Mouse (Mus musculus) forebrain, embryonic 11.5 days (tissue): ENCODE measurements around the gene Fgf4. TPM values are rescaled to one million over a fixed set of nuclear protein-coding genes. Genes with fewer than 3 reads are reported as not detected.

ENCODE experiments used
- ATAC-seq: fragments of 200-750 bp; cut with Nextera tagmentation; replicated peaks from 2 replicates; pipeline ENCODE4 v1.8.0; 2017; ENCODE audit warnings: moderate TSS enrichment; ENCODE audit not compliant: low FRiP score
- DNase-seq: peaks from one replicate; pipeline ENCODE4 v3.0.0-alpha.2; 2017; ENCODE audit warnings: low spot score
- H3K27ac ChIP-seq: fragments of 300-500 bp; sonication (generic); 2 replicates; pipeline ENCODE4 v1.5.1; 2014; ENCODE audit warnings: low read depth, low read length
- H3K27me3 ChIP-seq: fragments of 300-500 bp; sonication (generic); 2 replicates; pipeline ENCODE4 v1.6.1; 2014; ENCODE audit warnings: mild to moderate bottlenecking, low read length, mixed read lengths; ENCODE audit not compliant: control insufficient read depth, insufficient read depth
- H3K36me3 ChIP-seq: fragments of 300-500 bp; sonication (generic); 2 replicates; pipeline ENCODE4 v1.6.1; 2014; ENCODE audit warnings: mild to moderate bottlenecking, low read length, moderate library complexity, mixed read lengths; ENCODE audit not compliant: control insufficient read depth, insufficient read depth
- H3K4me1 ChIP-seq: fragments of 300-500 bp; sonication (generic); replicated peaks from 2 replicates; pipeline ENCODE4 v1.6.1; 2014; ENCODE audit warnings: low read length, mixed read lengths; ENCODE audit not compliant: control insufficient read depth, insufficient read depth
- H3K4me2 ChIP-seq: fragments of 300-500 bp; sonication (generic); 2 replicates; pipeline ENCODE4 v1.6.1; 2014; ENCODE audit warnings: low read depth, mild to moderate bottlenecking, low read length, moderate library complexity, mixed read lengths; ENCODE audit not compliant: severe bottlenecking
- H3K4me3 ChIP-seq: fragments of 300-500 bp; sonication (generic); 2 replicates; pipeline ENCODE4 v1.5.1; 2014; ENCODE audit warnings: low read depth, low read length
- H3K9ac ChIP-seq: fragments of 300-500 bp; sonication (generic); 2 replicates; pipeline ENCODE4 v1.6.1; 2014; ENCODE audit warnings: low read length
- H3K9me3 ChIP-seq: fragments of 300-500 bp; sonication (generic); 2 replicates; pipeline ENCODE4 v1.6.1; 2016; ENCODE audit warnings: low read length, mixed read lengths; ENCODE audit not compliant: control insufficient read depth
- WGBS: fragments of 180-500 bp; shearing (Covaris S2); extraction: QIAGEN DNeasy Blood & Tissue Kit; methylation state at CpG from one replicate; pipeline ENCODE4 v1.1.7; 2014; 5-methylcytosine and 5-hydroxymethylcytosine counted together
- polyA plus RNA-seq: library from polyadenylated mRNA; unstranded; fragments of >200 nt; fragmentation: Nextera tagmentation; extraction: Ambion mirVana; gene quantifications from 2 replicates; pipeline ENCODE4 v1.2.1, GENCODE M21; 2014

Fgf4 gene
- polyA plus RNA-seq, 1 experiment from 2014 or later = not detected

DNA sequence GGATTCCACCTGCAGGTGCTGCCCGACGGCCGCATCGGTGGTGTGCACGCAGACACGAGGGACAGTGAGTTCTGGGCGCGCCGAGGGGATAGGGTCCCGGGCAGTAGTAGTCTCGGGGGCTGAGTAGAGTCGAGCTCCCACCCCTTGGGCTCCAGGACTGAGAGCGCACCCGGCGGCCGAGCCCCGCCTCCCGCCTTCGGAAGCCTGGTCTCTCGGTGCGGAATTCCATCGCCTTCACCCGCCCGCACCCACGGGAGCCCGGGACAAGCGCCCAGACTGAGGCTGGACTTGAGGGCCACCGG, 14.6 kb downstream of the Fgf4 start:
- H3K9me3 ChIP-seq = no peaks in the 10 kb centered on the region
- peaks cover 8% of the 10 kb centered on the region; the same call in 1 of the 2 replicates for H3K4me1 ChIP-seq
- ATAC-seq = no peak
- DNase-seq = no peak
- peaks cover 63% of the 10 kb centered on the region for H3K27me3 ChIP-seq
- 0% methylated on average over 28 of the region's 28 CpGs for WGBS
- H3K4me2 ChIP-seq = peak overlapping the region; percentile 32
- H3K27ac ChIP-seq = no peak overlapping the region
- no peaks in the 10 kb centered on the region for H3K36me3 ChIP-seq
- H3K4me3 ChIP-seq = peak overlapping the region; percentile 20
- H3K9ac ChIP-seq = no peak overlapping the region

DNA sequence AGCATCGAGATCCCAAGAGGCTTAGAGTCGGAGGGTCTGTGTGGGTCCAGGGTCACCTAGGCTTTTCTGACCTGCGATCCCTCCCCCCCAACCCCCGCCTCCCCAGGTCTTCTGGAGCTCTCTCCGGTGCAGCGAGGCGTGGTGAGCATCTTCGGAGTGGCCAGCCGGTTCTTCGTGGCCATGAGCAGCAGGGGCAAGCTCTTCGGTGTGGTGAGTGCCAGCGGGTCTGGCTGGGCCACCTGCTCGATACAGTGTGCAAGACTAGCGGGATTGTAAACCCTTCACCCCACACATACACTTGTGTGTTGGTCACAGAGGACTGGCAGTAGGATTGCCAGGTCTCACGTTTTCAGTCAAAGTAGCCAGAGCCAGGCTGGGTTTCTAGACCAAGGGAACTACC, 15.0 kb downstream of the Fgf4 start:
- H3K4me1 ChIP-seq = peaks cover 8% of the 10 kb centered on the region; the same call in 1 of the 2 replicates
- H3K27me3 ChIP-seq = peaks cover 63% of the 10 kb centered on the region
- no peak overlapping the region for H3K9ac ChIP-seq
- H3K4me2 ChIP-seq = no peak overlapping the region; the same call in 1 of the 2 replicates
- ATAC-seq = no peak
- H3K9me3 ChIP-seq = no peaks in the 10 kb centered on the region
- H3K36me3 ChIP-seq = no peaks in the 10 kb centered on the region
- peak overlapping the region; percentile 20; the same call in 1 of the 2 replicates for H3K4me3 ChIP-seq
- H3K27ac ChIP-seq = no peak overlapping the region
- WGBS = 0% methylated on average over 15 of the region's 15 CpGs
- DNase-seq = no peak

DNA sequence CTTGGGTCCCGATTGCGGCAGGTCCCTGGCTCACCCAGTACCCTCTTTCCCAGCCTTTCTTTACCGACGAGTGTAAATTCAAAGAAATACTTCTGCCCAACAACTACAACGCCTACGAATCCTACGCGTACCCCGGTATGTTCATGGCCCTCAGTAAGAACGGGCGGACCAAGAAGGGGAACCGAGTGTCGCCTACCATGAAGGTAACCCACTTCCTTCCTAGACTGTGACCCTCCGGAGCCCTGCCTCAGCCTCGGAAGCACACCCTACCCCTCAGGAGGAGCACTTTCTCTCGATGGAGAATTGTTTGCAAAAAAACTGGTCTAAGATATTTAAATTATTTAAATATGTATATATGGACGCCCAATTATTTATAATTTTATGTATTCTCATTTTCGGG, 15.5 kb downstream of the Fgf4 start:
- Histone ChIP-seq H3K27ac (no peak overlapping the region), H3K4me2 (no peak overlapping the region), H3K9me3 (no peaks in the 10 kb centered on the region), H3K4me3 (no peak overlapping the region), H3K9ac (no peak overlapping the region), H3K27me3 (peaks cover 63% of the 10 kb centered on the region), H3K36me3 (no peaks in the 10 kb centered on the region), H3K4me1 (peaks cover 8% of the 10 kb centered on the region; the same call in 1 of the 2 replicates)
- 2% methylated on average over 18 of the region's 18 CpGs for WGBS
- ATAC-seq (no peak), DNase-seq (no peak)

DNA sequence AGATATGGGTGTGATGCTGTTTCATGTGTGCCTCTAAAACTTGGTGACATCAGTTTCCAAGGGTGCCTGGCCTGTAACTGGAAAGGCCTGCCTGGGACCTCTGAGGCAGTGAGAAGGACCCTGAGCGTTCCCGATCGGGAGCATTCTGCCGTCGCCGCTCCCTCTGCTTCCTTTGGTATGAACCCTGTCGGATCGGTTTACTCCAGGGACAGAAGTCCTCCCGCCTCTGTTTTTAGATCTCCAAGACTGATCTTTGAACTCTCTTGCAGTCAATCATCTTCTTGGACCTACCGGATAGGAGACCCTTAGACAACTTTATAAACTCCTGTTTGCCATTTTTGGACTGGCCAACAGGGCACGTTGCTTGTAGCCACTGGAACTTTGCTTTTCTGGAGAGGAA, 16.0 kb downstream of the Fgf4 start:
- ATAC-seq = no peak
- WGBS = 2% methylated on average over 11 of the region's 11 CpGs
- DNase-seq = no peak

DNA sequence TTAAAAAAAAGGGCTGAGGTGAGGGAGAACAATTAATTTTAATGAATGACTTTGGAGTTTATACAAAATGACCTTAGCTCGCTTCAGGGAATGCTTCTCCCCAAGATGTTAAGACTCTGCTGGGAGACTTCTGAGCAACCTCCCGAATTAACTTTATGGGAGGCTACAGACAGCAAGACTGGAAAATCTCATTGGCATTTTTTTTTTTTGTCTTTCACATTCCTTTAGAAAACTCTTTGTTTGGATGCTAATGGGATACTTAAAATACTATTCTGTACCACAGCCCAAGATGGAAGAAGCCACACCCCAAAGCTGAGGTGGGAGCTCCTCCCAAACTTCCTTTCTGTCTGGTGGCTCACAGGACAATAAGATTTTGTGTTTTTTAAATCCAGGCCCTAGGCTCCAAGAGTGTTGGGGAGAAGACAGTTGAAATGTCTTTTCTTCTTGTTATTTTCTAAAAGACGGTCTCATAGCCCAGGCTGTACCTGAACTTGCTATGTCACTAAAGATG, 17.0 kb downstream of the Fgf4 start:
- ATAC-seq (no peak), DNase-seq (no peak)
- H3K27me3 ChIP-seq = peaks cover 63% of the 10 kb centered on the region
- H3K9me3 ChIP-seq = no peaks in the 10 kb centered on the region
- no peak overlapping the region for H3K4me3 ChIP-seq
- H3K27ac ChIP-seq = no peak overlapping the region
- H3K9ac ChIP-seq = no peak overlapping the region
- no peaks in the 10 kb centered on the region for H3K36me3 ChIP-seq
- WGBS = 45% methylated on average over 3 of the region's 3 CpGs
- H3K4me2 ChIP-seq = no peak overlapping the region
- H3K4me1 ChIP-seq = peaks cover 8% of the 10 kb centered on the region; the same call in 1 of the 2 replicates

More for the DNA sequence above, 16.0 kb downstream of the Fgf4 start:
- Histone ChIP-seq H3K36me3 (no peaks in the 10 kb centered on the region), H3K27me3 (peaks cover 63% of the 10 kb centered on the region), H3K4me2 (no peak overlapping the region), H3K9ac (no peak overlapping the region), H3K27ac (no peak overlapping the region), H3K4me1 (peaks cover 8% of the 10 kb centered on the region; the same call in 1 of the 2 replicates), H3K4me3 (no peak overlapping the region), H3K9me3 (no peaks in the 10 kb centered on the region)

DNA sequence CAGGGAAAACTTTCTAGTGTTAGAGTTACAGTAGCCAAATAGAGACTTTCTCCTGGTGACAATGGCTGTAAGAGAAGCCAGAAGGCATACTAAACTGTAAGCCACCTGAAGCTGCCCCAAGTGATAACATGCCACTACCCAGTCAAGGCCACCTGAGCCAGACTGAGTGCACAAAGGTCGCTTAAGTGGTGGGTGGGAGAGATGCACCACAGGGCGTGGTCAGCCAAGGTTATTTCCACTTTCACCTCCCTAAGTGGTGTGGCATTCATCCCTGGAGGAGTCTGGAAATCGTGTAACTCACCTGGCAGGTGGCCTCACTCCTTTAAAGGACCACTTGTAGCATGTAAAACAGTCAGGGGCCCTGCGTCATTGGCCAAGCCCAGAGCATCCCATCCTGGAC, 20.0 kb downstream of the Fgf4 start:
- Histone ChIP-seq H3K4me1 (no peaks in the 10 kb centered on the region; the same call in 1 of the 2 replicates), H3K27me3 (peaks cover 34% of the 10 kb centered on the region), H3K4me3 (no peak overlapping the region), H3K4me2 (no peak overlapping the region), H3K27ac (no peak overlapping the region), H3K9ac (no peak overlapping the region), H3K36me3 (no peaks in the 10 kb centered on the region), H3K9me3 (no peaks in the 10 kb centered on the region)
- WGBS = 72% methylated on average over 4 of the region's 4 CpGs
- ATAC-seq (no peak), DNase-seq (no peak)

DNA sequence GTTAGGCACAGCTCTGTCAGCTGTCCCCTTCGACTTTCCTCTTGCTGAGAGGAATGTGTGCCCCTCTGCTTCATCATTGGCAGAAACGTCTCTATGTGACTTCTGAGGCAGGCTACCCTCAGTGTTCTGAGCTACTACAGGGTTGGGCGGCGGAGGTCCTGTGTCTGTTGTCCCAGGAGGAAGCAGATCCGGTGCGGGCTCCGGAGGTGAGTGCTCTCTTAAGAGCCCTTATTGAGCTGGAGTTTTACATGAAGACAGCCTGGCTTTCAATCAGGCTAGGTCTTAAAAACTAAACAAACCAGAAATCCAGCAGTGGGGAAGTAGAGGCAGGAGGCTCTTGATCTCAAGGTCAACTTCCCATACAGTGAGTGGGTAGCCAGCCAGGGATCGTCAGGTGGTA, 20.4 kb downstream of the Fgf4 start:
- Histone ChIP-seq H3K4me1 (no peaks in the 10 kb centered on the region), H3K9me3 (no peaks in the 10 kb centered on the region), H3K27ac (no peak overlapping the region), H3K4me2 (no peak overlapping the region), H3K36me3 (no peaks in the 10 kb centered on the region), H3K27me3 (peaks cover 30% of the 10 kb centered on the region), H3K9ac (no peak overlapping the region), H3K4me3 (no peak overlapping the region)
- no peak for DNase-seq
- 80% methylated on average over 8 of the region's 8 CpGs for WGBS
- ATAC-seq = no peak

DNA sequence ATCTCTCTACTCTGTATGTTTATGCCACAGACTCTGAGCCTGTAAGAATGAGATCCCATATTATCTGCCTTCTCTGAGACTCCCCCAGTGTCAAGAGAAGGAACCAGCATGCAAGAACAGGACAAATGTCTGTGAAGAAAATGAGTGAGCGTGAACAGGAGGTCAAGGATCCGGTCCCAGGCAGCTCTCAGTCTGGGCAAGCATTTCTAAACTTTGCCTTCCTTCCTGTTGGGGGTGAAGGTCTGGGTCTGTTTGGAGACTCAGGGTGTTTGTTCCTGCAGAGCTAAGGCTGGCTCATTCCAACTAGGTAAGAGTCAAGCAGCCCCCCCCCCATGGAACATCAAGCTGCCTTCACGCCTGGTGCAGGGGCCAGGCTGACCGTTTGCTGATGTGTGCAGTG, 25.3 kb downstream of the Fgf4 start:
- Histone ChIP-seq H3K4me1 (peaks cover 8% of the 10 kb centered on the region; the same call in 1 of the 2 replicates), H3K4me3 (no peak overlapping the region), H3K4me2 (no peak overlapping the region), H3K9ac (no peak overlapping the region), H3K27me3 (no peaks in the 10 kb centered on the region; the same call in 1 of the 2 replicates), H3K9me3 (no peaks in the 10 kb centered on the region), H3K27ac (no peak overlapping the region), H3K36me3 (no peaks in the 10 kb centered on the region)
- WGBS = 79% methylated on average over 4 of the region's 4 CpGs
- ATAC-seq (no peak), DNase-seq (no peak)

DNA sequence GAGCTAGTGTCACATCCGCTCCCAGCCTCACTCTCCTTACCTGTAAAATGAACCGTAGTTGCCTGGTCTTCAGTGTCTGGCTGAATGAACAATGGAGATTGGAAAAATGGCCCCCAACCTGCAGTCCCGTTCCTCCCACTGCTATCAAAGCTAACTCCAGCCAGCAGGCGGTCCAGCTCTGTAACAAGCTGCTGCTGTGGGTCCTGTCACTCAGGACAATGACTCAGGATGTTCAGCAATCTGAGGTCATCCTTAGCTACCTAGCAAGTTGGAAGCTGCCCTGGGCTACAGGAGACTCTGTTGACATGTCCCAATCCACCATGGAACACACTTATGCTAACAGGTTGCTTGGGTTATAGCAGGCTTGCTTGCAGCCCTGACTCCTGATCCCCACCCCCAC, 26.0 kb downstream of the Fgf4 start:
- peaks cover 8% of the 10 kb centered on the region; the same call in 1 of the 2 replicates for H3K4me1 ChIP-seq
- 69% methylated on average over 4 of the region's 4 CpGs for WGBS
- no peaks in the 10 kb centered on the region for H3K27me3 ChIP-seq
- H3K36me3 ChIP-seq = no peaks in the 10 kb centered on the region
- H3K4me2 ChIP-seq = no peak overlapping the region
- no peak overlapping the region for H3K9ac ChIP-seq
- no peak overlapping the region for H3K27ac ChIP-seq
- no peak for DNase-seq
- H3K9me3 ChIP-seq = no peaks in the 10 kb centered on the region
- ATAC-seq = no peak
- H3K4me3 ChIP-seq = no peak overlapping the region
